In genomic region chr13:31179407-31180001, GRCm38 (mm10) we compare ENCODE assay signal across 8 mouse cellular contexts.
DNase-seq lines count a peak whose midpoint lies in the region; ATAC-seq lines count a peak whose summit lies in the region.

No protein-coding gene starts in this region.

- WGBS in heart, embryonic 12.5 days = 33% methylated on average over 12 of the region's 12 CpGs
- WGBS in hindbrain, embryonic 10.5 days = 37% methylated on average over 12 of the region's 12 CpGs

- no peak overlapping the region for H3K9ac ChIP-seq in heart, embryonic 12.5 days

- peak; percentile 18; the same call in 1 of the 2 replicates for ATAC-seq in heart, embryonic 12.5 days (ENCODE audit: insufficient number of reproducible peaks, low FRiP score)

- H3K27ac ChIP-seq in heart, embryonic 12.5 days (ENCODE audit: poor library complexity, severe bottlenecking) = no peak overlapping the region
- H3K27ac ChIP-seq in hindbrain, embryonic 10.5 days = peak overlapping the region; percentile 13; the same call in 1 of the 2 replicates

- no peak for DNase-seq in heart, postnatal 4 days
- DNase-seq in cerebellum, adult 9-11 months = peak; percentile 43
- peak; percentile 19 for DNase-seq in hindbrain, embryonic 10.5 days (ENCODE audit: low spot score)
- peak; percentile 16 to 22 for DNase-seq in layer of hippocampus, adult 8-10 months (ENCODE audit: low spot score in 2 of 2)
- peak; percentile 37 to 39 for DNase-seq in lung, postnatal 4 days
- peak; percentile 36 for DNase-seq in telencephalon, adult 2 months (ENCODE audit: low read depth, low spot score)
- DNase-seq in gastrocnemius, adult 8-10 months (ENCODE audit: low spot score in 2 of 2) = no peak

- peak overlapping the region; percentile 20; the same call in 1 of the 2 replicates for H3K4me2 ChIP-seq in heart, embryonic 12.5 days

- H3K36me3 ChIP-seq in heart, embryonic 12.5 days = no peaks in the 10 kb centered on the region
- no peaks in the 10 kb centered on the region for H3K36me3 ChIP-seq in hindbrain, embryonic 10.5 days

- no peaks in the 10 kb centered on the region for H3K9me3 ChIP-seq in heart, embryonic 12.5 days (replicated peaks)
- H3K9me3 ChIP-seq in hindbrain, embryonic 10.5 days = no peaks in the 10 kb centered on the region

- no peaks in the 10 kb centered on the region for H3K27me3 ChIP-seq in heart, embryonic 12.5 days (replicated peaks)
- H3K27me3 ChIP-seq in hindbrain, embryonic 10.5 days (ENCODE audit: insufficient read depth, poor library complexity, severe bottlenecking) = no peaks in the 10 kb centered on the region

- H3K4me3 ChIP-seq in heart, embryonic 12.5 days = no peak overlapping the region
- no peak overlapping the region for H3K4me3 ChIP-seq in hindbrain, embryonic 10.5 days

- peaks cover 10% of the 10 kb centered on the region; the same call in 1 of the 2 replicates for H3K4me1 ChIP-seq in heart, embryonic 12.5 days (replicated peaks)
- H3K4me1 ChIP-seq in hindbrain, embryonic 10.5 days (replicated peaks) = peaks cover 9% of the 10 kb centered on the region

Comparison
In these comparisons a context has a peak if more than half of its experiments do, and no peak if none do; other contexts are left out.
1. DNase-seq: peak in cerebellum, adult 9-11 months (single experiment), hindbrain, embryonic 10.5 days (single experiment), layer of hippocampus, adult 8-10 months (2 of 2), lung, postnatal 4 days (2 of 2) and telencephalon, adult 2 months (single experiment); none in heart, postnatal 4 days (single experiment) and gastrocnemius, adult 8-10 months (0 of 2).